Mouse (Mus musculus) hindbrain, embryonic 13.5 days (tissue): ENCODE measurements around the gene Pde6g. TPM values are rescaled to one million over a fixed set of nuclear protein-coding genes. Genes with fewer than 3 reads are reported as not detected.
A peak's percentile ranks its signal among the peaks of the same experiment; 100 is the strongest.

Experiments used
- ATAC-seq: fragments of 200-750 bp; cut with Nextera tagmentation; 2 replicates; pipeline ENCODE4 v1.8.0; 2017; ENCODE audit warnings: moderate TSS enrichment; ENCODE audit not compliant: low FRiP score
- H3K27ac ChIP-seq: fragments of 300-500 bp; sonication (generic); 2 replicates; pipeline ENCODE4 v1.5.1; 2015; ENCODE audit warnings: inconsistent platforms, mild to moderate bottlenecking, moderate library complexity
- H3K27me3 ChIP-seq: fragments of 300-500 bp; sonication (generic); 2 replicates; pipeline ENCODE4 v1.6.1; 2015; ENCODE audit warnings: mild to moderate bottlenecking, inconsistent platforms
- H3K36me3 ChIP-seq: fragments of 300-500 bp; sonication (generic); 2 replicates; pipeline ENCODE4 v1.6.1; 2015; ENCODE audit warnings: mild to moderate bottlenecking, inconsistent platforms
- H3K4me1 ChIP-seq: fragments of 300-500 bp; sonication (generic); replicated peaks from 2 replicates; pipeline ENCODE4 v1.6.1; 2015; ENCODE audit warnings: inconsistent platforms
- H3K4me2 ChIP-seq: fragments of 300-500 bp; sonication (generic); 2 replicates; pipeline ENCODE4 v1.6.1; 2015; ENCODE audit warnings: inconsistent platforms, mild to moderate bottlenecking, moderate library complexity
- H3K4me3 ChIP-seq: fragments of 300-500 bp; sonication (generic); 2 replicates; pipeline ENCODE4 v1.5.1; 2015; ENCODE audit warnings: mild to moderate bottlenecking, inconsistent platforms
- H3K9ac ChIP-seq: fragments of 300-500 bp; sonication (generic); 2 replicates; pipeline ENCODE4 v1.6.1; 2015; ENCODE audit warnings: mild to moderate bottlenecking, inconsistent platforms
- H3K9me3 ChIP-seq: fragments of 300-500 bp; sonication (generic); 2 replicates; pipeline ENCODE4 v1.6.1; 2016; ENCODE audit warnings: inconsistent platforms
- WGBS: fragments of 180-500 bp; shearing (Covaris S2); methylation state at CpG from one replicate; pipeline ENCODE4 v1.1.7; 2015; 5-methylcytosine and 5-hydroxymethylcytosine counted together
- polyA plus RNA-seq: library from polyadenylated mRNA; unstranded; fragments of >200 nt; fragmentation: Nextera tagmentation; extraction: Ambion mirVana; gene quantifications from 2 replicates; pipeline ENCODE4 v1.2.1, GENCODE M21; 2015

Gene Pde6g
- polyA plus RNA-seq, 1 experiment from 2014 or later = 0.44 TPM

DNA sequence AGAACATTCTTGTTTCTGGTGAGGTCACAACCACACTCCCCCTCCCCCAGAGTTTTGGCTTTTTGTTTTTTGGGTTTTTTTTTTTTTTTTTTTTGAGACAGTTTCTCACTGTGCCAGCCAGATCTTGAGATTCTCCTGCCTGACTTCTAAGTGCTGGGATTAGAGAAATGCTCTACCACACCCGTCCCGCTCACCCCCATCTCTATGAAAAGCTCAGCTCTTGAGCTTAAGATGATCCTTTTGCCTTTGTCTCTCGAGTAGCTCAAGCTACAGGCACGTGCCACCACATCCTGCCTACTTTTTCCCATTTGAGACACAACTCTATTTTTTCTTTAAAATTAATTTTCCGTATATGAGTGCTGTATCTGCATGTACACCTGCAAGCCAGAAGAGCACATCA lies 11.1 kb upstream of the Pde6g start:
- Histone ChIP-seq H3K27ac (no peak overlapping the region), H3K9ac (no peak overlapping the region), H3K36me3 (peaks cover 60% of the 10 kb centered on the region), H3K4me3 (no peak overlapping the region), H3K4me2 (no peak overlapping the region), H3K4me1 (peaks cover 29% of the 10 kb centered on the region), H3K9me3 (no peaks in the 10 kb centered on the region), H3K27me3 (no peaks in the 10 kb centered on the region)
- no peak for ATAC-seq
- 91% methylated on average over 5 of the region's 5 CpGs for WGBS

DNA sequence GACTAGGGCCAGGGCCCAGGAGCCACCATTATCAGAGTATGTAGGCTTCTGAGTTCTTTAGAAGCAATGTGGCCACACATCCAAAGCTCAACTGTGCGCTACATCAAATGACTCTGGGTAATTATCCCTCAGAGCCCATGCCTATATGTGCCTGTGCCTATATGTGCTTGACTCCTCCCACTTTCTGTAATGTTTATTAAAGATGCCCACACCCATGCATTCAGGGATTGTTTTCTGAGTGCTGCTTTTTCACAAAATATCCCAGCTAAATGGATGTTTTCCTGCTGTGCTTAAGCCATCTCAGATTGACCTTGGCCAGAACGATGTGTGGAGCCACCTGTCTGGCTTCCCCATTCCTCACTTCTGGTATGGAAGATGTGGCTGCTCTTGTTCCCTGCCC lies 10.2 kb upstream of the Pde6g start:
- no peak overlapping the region for H3K4me3 ChIP-seq
- 90% methylated on average over 2 of the region's 2 CpGs for WGBS

GRCm38 (mm10) chr11:120458847-120459597 lies 5.7 kb upstream of the Pde6g start:
- Histone ChIP-seq H3K9ac (peak overlapping the region; percentile 96), H3K9me3 (no peaks in the 10 kb centered on the region), H3K4me2 (peak overlapping the region; percentile 90), H3K4me1 (peaks cover 21% of the 10 kb centered on the region), H3K4me3 (peak overlapping the region; percentile 83), H3K27ac (no peak overlapping the region), H3K27me3 (no peaks in the 10 kb centered on the region), H3K36me3 (peaks cover 45% of the 10 kb centered on the region)
- no peak for ATAC-seq
- 72% methylated on average over 6 of the region's 6 CpGs for WGBS

More for the DNA sequence above, 10.2 kb upstream of the Pde6g start:
- no peak overlapping the region for H3K9ac ChIP-seq
- peaks cover 57% of the 10 kb centered on the region for H3K36me3 ChIP-seq
- ATAC-seq = no peak
- H3K27ac ChIP-seq = no peak overlapping the region
- H3K4me2 ChIP-seq = no peak overlapping the region
- no peaks in the 10 kb centered on the region for H3K9me3 ChIP-seq
- H3K27me3 ChIP-seq = no peaks in the 10 kb centered on the region
- peaks cover 30% of the 10 kb centered on the region for H3K4me1 ChIP-seq

DNA sequence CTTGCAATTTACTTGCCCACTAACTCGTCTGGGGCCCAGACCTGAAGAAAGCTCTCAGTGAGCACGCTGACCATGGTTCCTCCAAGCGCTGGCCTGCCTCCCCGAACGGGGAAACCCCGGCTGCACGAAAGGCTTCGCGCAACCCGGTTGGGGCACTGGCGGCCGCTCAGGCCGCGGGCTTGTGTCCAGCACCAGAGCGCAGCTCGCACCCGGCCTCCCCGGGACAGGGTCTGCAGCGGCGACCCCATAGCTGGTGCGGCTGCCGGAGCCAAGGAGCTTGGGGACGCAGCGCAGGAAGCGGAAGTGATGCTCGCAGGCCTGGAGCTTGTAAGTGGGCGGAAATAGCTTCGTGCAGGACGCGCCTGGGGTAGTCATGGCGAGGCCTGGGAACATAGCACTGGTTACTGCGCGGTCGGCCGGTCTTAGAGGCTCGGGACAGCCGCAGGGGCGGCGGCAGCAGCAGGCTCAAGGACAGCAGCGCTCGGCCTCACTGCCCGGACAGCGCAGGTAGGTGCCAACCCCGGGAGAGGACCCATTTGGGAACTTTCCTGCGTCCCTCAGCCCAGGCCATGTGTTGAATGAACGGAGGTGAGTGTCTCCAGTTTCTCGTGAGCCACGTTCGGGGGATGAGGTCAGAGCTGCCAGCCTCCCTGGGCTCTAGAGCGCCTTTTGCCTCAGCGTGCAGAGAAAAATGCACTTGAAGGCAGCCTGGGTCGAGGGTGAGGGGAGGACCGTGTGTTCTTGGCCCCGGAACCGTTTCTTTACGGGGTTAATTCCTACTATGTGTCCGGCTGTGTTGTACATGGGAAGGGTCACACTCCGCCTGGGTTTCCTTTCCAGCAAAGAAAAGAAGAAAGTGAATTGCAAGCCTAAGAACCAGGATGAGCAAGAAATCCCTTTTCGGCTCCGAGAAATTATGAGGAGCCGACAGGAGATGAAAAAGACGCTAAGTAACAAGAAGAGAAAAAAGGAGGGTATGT lies 4.8 kb upstream of the Pde6g start, which contains the start of the genes Oxld1 and Ccdc137:
Oxld1 (minus strand) TSS at position 297 of the 980 bp plus-strand sequence.
Ccdc137 (plus strand) TSS at position 344 of the 980 bp plus-strand sequence.
- Histone ChIP-seq H3K36me3 (peaks cover 35% of the 10 kb centered on the region), H3K4me1 (peaks cover 21% of the 10 kb centered on the region), H3K9ac (peak within 1 kb of the TSS; percentile 96), H3K4me3 (peak within 1 kb of the TSS; percentile 83), H3K27me3 (no peaks in the 10 kb centered on the region), H3K4me2 (peak within 1 kb of the TSS; percentile 90), H3K27ac (peak within 1 kb of the TSS; percentile 87), H3K9me3 (no peaks in the 10 kb centered on the region)
- 5% methylated on average over 62 of the region's 62 CpGs for WGBS
- ATAC-seq = peak; percentile 87

- peak overlapping the region; percentile 96 for H3K9ac ChIP-seq
- peaks cover 21% of the 10 kb centered on the region for H3K4me1 ChIP-seq
- peak overlapping the region; percentile 83 for H3K4me3 ChIP-seq
- H3K36me3 ChIP-seq = peaks cover 28% of the 10 kb centered on the region
- peak overlapping the region; percentile 90 for H3K4me2 ChIP-seq
- ATAC-seq = 0 out of 2 replicates have a peak, but pooled peaks have one; percentile 3
- no peaks in the 10 kb centered on the region for H3K9me3 ChIP-seq
- H3K27ac ChIP-seq = peak overlapping the region; percentile 87
- H3K27me3 ChIP-seq = no peaks in the 10 kb centered on the region
- 36% methylated on average over 14 of the region's 14 CpGs for whole genome bisulfite sequencing
Measured at GRCm38 (mm10) chr11:120457370-120457769, 4.1 kb upstream of the Pde6g start.

DNA sequence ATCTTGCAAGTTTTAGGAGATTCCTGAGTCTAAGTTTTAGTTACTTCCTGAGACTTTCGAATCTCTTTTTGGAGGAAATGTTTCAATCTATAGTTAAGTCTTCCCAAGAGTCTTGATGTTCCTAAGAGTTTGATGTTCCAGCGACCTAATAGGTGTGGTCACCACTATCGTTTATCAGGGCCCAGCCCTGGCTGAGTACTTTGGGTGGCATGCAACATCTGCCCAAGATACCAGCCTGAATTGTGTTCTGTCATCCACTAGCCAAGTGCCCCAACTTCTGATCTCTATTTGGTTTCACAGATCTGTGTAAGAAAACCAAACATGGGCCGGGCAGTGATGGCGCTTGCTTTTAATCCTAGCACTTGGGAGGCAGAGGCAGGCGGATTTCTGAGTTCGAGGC lies 2.1 kb upstream of the Pde6g start:
- Histone ChIP-seq H3K4me1 (peaks cover 21% of the 10 kb centered on the region), H3K4me3 (no peak overlapping the region), H3K27me3 (no peaks in the 10 kb centered on the region), H3K9me3 (no peaks in the 10 kb centered on the region), H3K9ac (no peak overlapping the region), H3K36me3 (peaks cover 9% of the 10 kb centered on the region; the same call in 1 of the 2 replicates), H3K4me2 (no peak overlapping the region), H3K27ac (no peak overlapping the region)
- 96% methylated on average over 7 of the region's 7 CpGs for WGBS
- ATAC-seq = no peak

- WGBS = 98% methylated on average over 4 of the region's 4 CpGs
- Histone ChIP-seq H3K27me3 (no peaks in the 10 kb centered on the region), H3K9me3 (no peaks in the 10 kb centered on the region), H3K36me3 (peaks cover 7% of the 10 kb centered on the region; the same call in 1 of the 2 replicates), H3K27ac (no peak overlapping the region), H3K4me2 (no peak overlapping the region), H3K4me1 (peaks cover 21% of the 10 kb centered on the region), H3K9ac (no peak overlapping the region), H3K4me3 (no peak overlapping the region)
- no peak for ATAC-seq
Measured at GRCm38 (mm10) chr11:120454965-120455364, 1.7 kb upstream of the Pde6g start.

DNA sequence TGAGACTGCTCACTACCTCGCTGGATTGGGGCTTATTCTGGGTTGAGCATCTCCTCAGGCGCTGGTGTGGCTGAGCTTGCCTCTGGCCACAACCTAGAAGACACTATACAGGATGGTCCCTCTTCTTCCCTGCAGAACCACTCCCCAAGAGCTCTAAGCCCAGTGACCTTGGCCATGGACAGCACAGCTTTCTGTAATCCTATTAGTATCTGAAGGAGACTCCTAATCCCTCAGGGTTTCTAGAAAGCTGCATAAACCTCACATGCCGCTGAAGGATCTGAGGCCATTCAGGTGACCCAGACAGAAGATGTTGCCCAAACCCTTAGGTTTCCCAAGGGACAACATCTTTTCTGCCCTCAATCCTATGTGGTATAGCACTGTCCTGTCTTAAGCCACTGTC lies 1.1 kb downstream of the Pde6g start:
- Histone ChIP-seq H3K4me3 (no peak overlapping the region), H3K27ac (no peak overlapping the region), H3K9me3 (no peaks in the 10 kb centered on the region), H3K9ac (no peak overlapping the region), H3K27me3 (no peaks in the 10 kb centered on the region), H3K4me1 (peaks cover 7% of the 10 kb centered on the region), H3K4me2 (no peak overlapping the region), H3K36me3 (peaks cover 3% of the 10 kb centered on the region; the same call in 1 of the 2 replicates)
- 66% methylated on average over 3 of the region's 3 CpGs for WGBS
- no peak for ATAC-seq

DNA sequence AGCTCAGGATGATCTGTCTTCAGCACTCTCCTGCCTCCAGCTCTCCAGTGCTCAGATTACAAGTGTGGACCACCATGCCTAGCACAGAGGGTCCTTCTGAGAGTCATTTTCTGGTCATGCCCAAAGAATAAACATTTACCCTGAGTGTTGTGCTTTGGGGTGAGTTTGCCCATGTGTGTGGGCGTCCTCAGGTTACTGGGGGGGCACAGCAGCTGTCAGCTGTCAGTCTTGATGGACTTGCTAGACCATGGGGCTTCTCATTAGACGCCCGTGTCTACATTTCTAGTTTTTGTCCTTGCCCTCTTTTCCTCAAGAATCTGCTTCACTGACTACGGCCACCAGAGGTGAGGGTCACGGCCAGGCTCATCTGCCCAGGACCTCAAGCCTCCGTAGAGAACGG lies 6.1 kb downstream of the Pde6g start:
- H3K27ac ChIP-seq = no peak overlapping the region
- H3K4me2 ChIP-seq = no peak overlapping the region
- H3K36me3 ChIP-seq = no peaks in the 10 kb centered on the region
- no peak overlapping the region for H3K9ac ChIP-seq
- ATAC-seq = no peak
- H3K4me3 ChIP-seq = no peak overlapping the region
- H3K9me3 ChIP-seq = no peaks in the 10 kb centered on the region
- WGBS = 80% methylated on average over 7 of the region's 7 CpGs
- H3K4me1 ChIP-seq = no peaks in the 10 kb centered on the region
- no peaks in the 10 kb centered on the region for H3K27me3 ChIP-seq

DNA sequence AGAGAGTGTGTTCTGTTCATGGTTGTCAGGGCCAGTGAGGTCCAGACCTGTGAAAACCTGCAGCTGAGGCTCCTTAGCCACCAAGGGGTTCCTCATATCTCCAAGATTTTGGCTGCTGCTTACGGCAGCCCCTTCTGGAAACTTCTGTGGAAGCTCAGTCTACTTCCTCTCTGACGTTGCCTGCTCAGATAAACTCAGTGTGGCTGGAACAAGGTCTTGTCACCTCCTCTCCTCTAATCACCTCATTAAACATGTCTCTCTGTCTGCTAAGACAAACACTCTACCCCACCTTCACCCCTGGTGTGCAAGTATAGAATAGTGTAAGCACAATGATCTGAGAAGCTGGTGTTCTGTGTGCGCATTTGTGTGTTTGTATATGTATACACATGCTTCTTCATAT lies 7.8 kb downstream of the Pde6g start:
- Histone ChIP-seq H3K36me3 (no peaks in the 10 kb centered on the region), H3K27ac (no peak overlapping the region), H3K9me3 (no peaks in the 10 kb centered on the region), H3K4me3 (no peak overlapping the region), H3K9ac (no peak overlapping the region), H3K4me1 (no peaks in the 10 kb centered on the region), H3K4me2 (no peak overlapping the region), H3K27me3 (no peaks in the 10 kb centered on the region)
- WGBS = 86% methylated on average over 3 of the region's 3 CpGs
- ATAC-seq = no peak

DNA sequence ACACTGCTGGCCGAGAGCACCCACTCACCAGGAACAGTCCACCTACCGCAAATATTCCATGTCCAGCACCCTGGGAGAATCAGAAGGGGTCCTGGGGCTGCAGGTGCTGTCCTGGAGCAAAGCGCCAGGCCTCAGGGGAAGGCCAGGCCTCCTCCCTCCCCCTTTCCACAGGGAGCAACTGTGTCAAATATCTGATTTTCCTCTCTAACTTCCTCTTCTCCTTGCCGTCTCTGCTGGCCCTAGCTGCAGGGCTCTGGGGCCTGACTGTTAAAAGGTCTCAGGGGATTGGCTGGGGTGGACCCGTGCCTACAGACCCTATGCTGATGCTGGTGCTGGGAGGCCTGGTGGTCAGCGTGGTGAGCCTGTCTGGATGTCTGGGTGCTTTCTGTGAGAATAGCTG lies 9.2 kb downstream of the Pde6g start:
- H3K4me3 ChIP-seq = no peak overlapping the region
- no peaks in the 10 kb centered on the region for H3K4me1 ChIP-seq
- no peaks in the 10 kb centered on the region for H3K27me3 ChIP-seq
- ATAC-seq = no peak
- H3K4me2 ChIP-seq = no peak overlapping the region
- H3K27ac ChIP-seq = no peak overlapping the region
- H3K9ac ChIP-seq = no peak overlapping the region
- no peaks in the 10 kb centered on the region for H3K36me3 ChIP-seq
- 83% methylated on average over 6 of the region's 6 CpGs for WGBS
- no peaks in the 10 kb centered on the region for H3K9me3 ChIP-seq

DNA sequence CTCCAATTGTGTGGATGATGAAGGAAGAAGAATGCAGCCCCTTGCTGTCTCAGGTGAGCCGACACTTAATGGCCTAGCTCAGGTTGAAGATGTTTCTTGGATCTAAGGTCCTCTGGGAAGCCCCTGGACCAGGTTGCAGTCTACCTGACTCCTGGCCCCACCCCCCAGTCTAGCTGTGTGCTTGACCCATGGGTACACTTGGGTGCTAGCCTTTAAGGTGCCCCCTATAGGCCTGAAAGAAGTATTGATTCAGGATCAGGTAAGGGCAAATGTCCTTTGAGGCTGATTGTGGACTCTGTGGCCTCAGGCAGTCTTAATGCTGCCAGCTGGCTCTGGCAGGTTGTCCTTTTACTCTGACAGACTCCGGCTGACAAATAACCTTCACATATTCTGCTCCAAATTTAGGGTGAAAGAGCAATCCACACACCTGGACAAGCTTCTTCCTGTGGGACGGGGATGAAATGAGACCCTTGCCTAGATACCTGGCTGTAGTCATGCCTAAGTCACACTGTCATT lies 10.5 kb downstream of the Pde6g start:
- WGBS = 90% methylated on average over 3 of the region's 3 CpGs
- no peaks in the 10 kb centered on the region for H3K27me3 ChIP-seq
- H3K9me3 ChIP-seq = no peaks in the 10 kb centered on the region
- no peak overlapping the region for H3K4me3 ChIP-seq
- H3K4me2 ChIP-seq = no peak overlapping the region
- ATAC-seq = no peak
- H3K4me1 ChIP-seq = no peaks in the 10 kb centered on the region
- H3K27ac ChIP-seq = no peak overlapping the region
- no peaks in the 10 kb centered on the region for H3K36me3 ChIP-seq
- no peak overlapping the region for H3K9ac ChIP-seq
